Mouse (Mus musculus): ENCODE data around the gene Tbxa2r. TPM values are rescaled to one million over a fixed set of nuclear protein-coding genes. Genes with fewer than 3 reads are reported as not detected.
A peak's percentile ranks its signal among the peaks of the same experiment; 100 is the strongest.

Gene Tbxa2r
- polyA plus RNA-seq, 1 experiment from 2014 or later, result 4.4 TPM

GRCm38 (mm10) chr10:81301321-81301720 is 27.2 kb upstream of the Tbxa2r start:
- 85% methylated on average over 9 of the region's 9 CpGs for WGBS
- no peaks in the 10 kb centered on the region for H3K27me3 ChIP-seq
- ATAC-seq (ENCODE audit: low FRiP score, low read depth), result no peak
- no peaks in the 10 kb centered on the region for H3K9me3 ChIP-seq
- no peak overlapping the region for H3K4me3 ChIP-seq
- no peak overlapping the region for H3K4me2 ChIP-seq (replicated peaks)
- H3K9ac ChIP-seq (replicated peaks), result no peak overlapping the region
- peaks cover 8% of the 10 kb centered on the region for H3K36me3 ChIP-seq
- peaks cover 26% of the 10 kb centered on the region; the same call in 1 of the 2 replicates for H3K4me1 ChIP-seq
- no peak overlapping the region for H3K27ac ChIP-seq (replicated peaks)

- H3K27ac ChIP-seq (replicated peaks), result no peak overlapping the region; the same call in 1 of the 2 replicates
- no peak overlapping the region for H3K4me2 ChIP-seq (replicated peaks)
- H3K9ac ChIP-seq (replicated peaks), result no peak overlapping the region
- 74% methylated on average over 4 of the region's 4 CpGs for WGBS
- no peak for ATAC-seq (ENCODE audit: low FRiP score, low read depth)
- peaks cover 23% of the 10 kb centered on the region; the same call in 1 of the 2 replicates for H3K4me1 ChIP-seq
- no peak overlapping the region for H3K4me3 ChIP-seq
- H3K27me3 ChIP-seq, result no peaks in the 10 kb centered on the region
- H3K36me3 ChIP-seq, result peaks cover 17% of the 10 kb centered on the region
- no peaks in the 10 kb centered on the region for H3K9me3 ChIP-seq
These were observed 26.2 kb upstream of the Tbxa2r start for GRCm38 (mm10) chr10:81302288-81302687.

GRCm38 (mm10) chr10:81302781-81303218 is 25.7 kb upstream of the Tbxa2r start:
- peaks cover 22% of the 10 kb centered on the region for H3K36me3 ChIP-seq
- H3K9ac ChIP-seq (replicated peaks), result no peak overlapping the region
- H3K27me3 ChIP-seq, result no peaks in the 10 kb centered on the region
- WGBS, result 70% methylated on average over 14 of the region's 14 CpGs
- H3K4me3 ChIP-seq, result no peak overlapping the region
- H3K9me3 ChIP-seq, result no peaks in the 10 kb centered on the region
- H3K4me1 ChIP-seq, result peaks cover 23% of the 10 kb centered on the region; the same call in 1 of the 2 replicates
- no peak overlapping the region; the same call in 1 of the 2 replicates for H3K27ac ChIP-seq (replicated peaks)
- no peak overlapping the region for H3K4me2 ChIP-seq (replicated peaks)
- ATAC-seq (ENCODE audit: low FRiP score, low read depth), result no peak

DNA sequence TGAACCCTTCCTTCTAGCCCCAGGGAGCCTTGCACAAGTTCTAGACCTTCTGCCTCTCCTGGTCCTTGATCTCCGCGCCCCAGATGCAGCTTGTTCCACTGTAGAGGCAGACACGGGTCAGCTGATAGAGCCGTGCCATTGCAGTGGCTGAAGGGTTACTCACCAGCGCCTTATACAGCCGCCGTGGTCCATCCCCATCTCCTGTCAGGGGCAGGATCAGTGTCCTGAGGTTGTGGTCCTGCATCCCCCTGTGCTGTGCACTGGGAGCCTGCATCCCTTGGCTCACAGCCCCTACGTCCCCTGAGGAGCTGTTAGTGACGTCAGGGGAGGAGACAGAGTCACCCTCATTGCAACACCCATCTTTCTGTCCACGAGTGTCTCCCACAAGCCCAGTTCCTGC is 25.3 kb upstream of the Tbxa2r start:
- H3K4me1 ChIP-seq, result peaks cover 23% of the 10 kb centered on the region; the same call in 1 of the 2 replicates
- peaks cover 27% of the 10 kb centered on the region for H3K36me3 ChIP-seq
- 0 out of 2 replicates have a peak overlapping the region, but pooled peaks have one; percentile 3 for H3K27ac ChIP-seq (replicated peaks)
- WGBS, result 80% methylated on average over 10 of the region's 10 CpGs
- ATAC-seq (ENCODE audit: low FRiP score, low read depth), result no peak
- no peak overlapping the region for H3K9ac ChIP-seq (replicated peaks)
- H3K4me3 ChIP-seq, result no peak overlapping the region
- no peaks in the 10 kb centered on the region for H3K9me3 ChIP-seq
- H3K4me2 ChIP-seq (replicated peaks), result no peak overlapping the region
- H3K27me3 ChIP-seq, result no peaks in the 10 kb centered on the region

GRCm38 (mm10) chr10:81303761-81304160 is 24.8 kb upstream of the Tbxa2r start:
- WGBS, result 83% methylated on average over 7 of the region's 7 CpGs
- peaks cover 23% of the 10 kb centered on the region; the same call in 1 of the 2 replicates for H3K4me1 ChIP-seq
- H3K9me3 ChIP-seq, result no peaks in the 10 kb centered on the region
- no peak for ATAC-seq (ENCODE audit: low FRiP score, low read depth)
- no peak overlapping the region for H3K4me2 ChIP-seq (replicated peaks)
- no peak overlapping the region for H3K9ac ChIP-seq (replicated peaks)
- peaks cover 32% of the 10 kb centered on the region for H3K36me3 ChIP-seq
- H3K4me3 ChIP-seq, result no peak overlapping the region
- H3K27ac ChIP-seq (replicated peaks), result no peak overlapping the region
- no peaks in the 10 kb centered on the region for H3K27me3 ChIP-seq

- Histone ChIP-seq H3K9ac (replicated peaks) (no peak overlapping the region), H3K4me3 (no peak overlapping the region), H3K27ac (replicated peaks) (no peak overlapping the region), H3K9me3 (no peaks in the 10 kb centered on the region), H3K36me3 (peaks cover 42% of the 10 kb centered on the region), H3K27me3 (no peaks in the 10 kb centered on the region), H3K4me1 (peaks cover 23% of the 10 kb centered on the region; the same call in 1 of the 2 replicates), H3K4me2 (replicated peaks) (no peak overlapping the region)
- WGBS, result 14% methylated on average over 5 of the region's 9 CpGs
- ATAC-seq (ENCODE audit: low FRiP score, low read depth), result no peak
These were observed 23.8 kb upstream of the Tbxa2r start for GRCm38 (mm10) chr10:81304597-81305238.

GRCm38 (mm10) chr10:81305663-81306062 is 22.9 kb upstream of the Tbxa2r start:
- ATAC-seq (ENCODE audit: low FRiP score, low read depth), result 0 out of 2 replicates have a peak, but pooled peaks have one; percentile 24
- Histone ChIP-seq H3K9me3 (no peaks in the 10 kb centered on the region), H3K4me1 (peaks cover 23% of the 10 kb centered on the region; the same call in 1 of the 2 replicates), H3K27ac (replicated peaks) (no peak overlapping the region), H3K36me3 (peaks cover 51% of the 10 kb centered on the region), H3K4me2 (replicated peaks) (no peak overlapping the region), H3K4me3 (no peak overlapping the region), H3K27me3 (no peaks in the 10 kb centered on the region), H3K9ac (replicated peaks) (no peak overlapping the region)
- WGBS, result 92% methylated on average over 14 of the region's 14 CpGs

DNA sequence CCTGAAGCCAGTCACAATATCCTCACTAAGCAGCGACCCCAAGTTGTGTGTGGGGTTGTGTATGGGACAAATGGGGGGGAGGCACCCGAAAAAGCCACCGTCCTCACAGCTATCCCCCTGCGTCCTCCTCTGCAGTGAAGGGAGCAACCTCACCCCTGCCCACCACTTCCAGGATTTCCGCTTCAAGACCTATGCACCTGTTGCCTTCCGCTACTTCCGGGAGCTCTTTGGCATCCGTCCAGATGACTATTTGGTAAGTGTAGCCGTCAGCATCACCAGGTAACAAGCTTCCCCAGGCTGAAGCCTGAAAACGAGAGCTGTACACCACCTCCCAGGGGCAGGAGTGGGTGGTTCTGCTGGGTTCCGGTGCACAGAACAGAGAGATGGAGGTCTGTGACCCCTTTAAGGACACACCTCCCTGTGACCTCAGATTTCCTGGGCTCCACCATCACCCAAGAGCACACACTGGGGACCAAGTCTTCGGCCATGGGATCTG is 22.3 kb upstream of the Tbxa2r start:
- peaks cover 20% of the 10 kb centered on the region; the same call in 1 of the 2 replicates for H3K4me1 ChIP-seq
- H3K36me3 ChIP-seq, result peaks cover 57% of the 10 kb centered on the region
- no peak for ATAC-seq (ENCODE audit: low FRiP score, low read depth)
- no peak overlapping the region for H3K4me3 ChIP-seq
- 98% methylated on average over 12 of the region's 12 CpGs for WGBS
- H3K9ac ChIP-seq (replicated peaks), result no peak overlapping the region
- no peaks in the 10 kb centered on the region for H3K9me3 ChIP-seq
- H3K4me2 ChIP-seq (replicated peaks), result no peak overlapping the region
- H3K27me3 ChIP-seq, result no peaks in the 10 kb centered on the region
- H3K27ac ChIP-seq (replicated peaks), result no peak overlapping the region

- H3K4me3 ChIP-seq, result no peak overlapping the region
- no peak overlapping the region for H3K9ac ChIP-seq (replicated peaks)
- peaks cover 17% of the 10 kb centered on the region; the same call in 1 of the 2 replicates for H3K4me1 ChIP-seq
- H3K27ac ChIP-seq (replicated peaks), result no peak overlapping the region
- H3K9me3 ChIP-seq, result no peaks in the 10 kb centered on the region
- 94% methylated on average over 21 of the region's 21 CpGs for WGBS
- no peak for ATAC-seq (ENCODE audit: low FRiP score, low read depth)
- H3K36me3 ChIP-seq, result peaks cover 65% of the 10 kb centered on the region
- no peaks in the 10 kb centered on the region for H3K27me3 ChIP-seq
- no peak overlapping the region for H3K4me2 ChIP-seq (replicated peaks)
These were observed 21.5 kb upstream of the Tbxa2r start for GRCm38 (mm10) chr10:81306837-81307682.

DNA sequence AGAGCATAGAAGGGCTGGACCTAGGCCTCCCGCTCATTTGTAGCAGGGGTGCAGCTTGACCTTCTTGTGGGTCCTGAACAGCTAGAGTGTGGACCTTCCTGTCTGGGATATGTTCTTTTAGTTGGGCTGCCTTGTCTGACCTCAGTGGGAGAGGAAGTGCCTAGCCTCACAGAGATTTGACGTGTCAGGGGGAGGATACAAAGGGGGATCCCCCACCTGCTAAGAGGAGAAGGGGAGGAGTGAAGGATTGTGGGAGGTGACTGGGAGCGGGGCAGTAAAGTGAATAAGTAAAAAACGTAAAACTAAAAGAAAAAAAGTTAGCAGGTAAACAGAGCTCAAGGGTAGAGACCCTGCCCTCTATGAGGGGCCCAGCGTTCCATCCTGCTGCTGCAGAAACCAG is 19.0 kb upstream of the Tbxa2r start:
- H3K4me1 ChIP-seq, result 0 out of 2 replicates have a peak, but pooled peaks cover 2% of the 10 kb centered on the region
- H3K27ac ChIP-seq (replicated peaks), result no peak overlapping the region
- no peak overlapping the region for H3K4me3 ChIP-seq
- no peak overlapping the region for H3K4me2 ChIP-seq (replicated peaks)
- WGBS, result 92% methylated on average over 5 of the region's 5 CpGs
- ATAC-seq (ENCODE audit: low FRiP score, low read depth), result no peak
- no peaks in the 10 kb centered on the region for H3K27me3 ChIP-seq
- no peak overlapping the region for H3K9ac ChIP-seq (replicated peaks)
- peaks cover 90% of the 10 kb centered on the region for H3K36me3 ChIP-seq
- H3K9me3 ChIP-seq, result no peaks in the 10 kb centered on the region

DNA sequence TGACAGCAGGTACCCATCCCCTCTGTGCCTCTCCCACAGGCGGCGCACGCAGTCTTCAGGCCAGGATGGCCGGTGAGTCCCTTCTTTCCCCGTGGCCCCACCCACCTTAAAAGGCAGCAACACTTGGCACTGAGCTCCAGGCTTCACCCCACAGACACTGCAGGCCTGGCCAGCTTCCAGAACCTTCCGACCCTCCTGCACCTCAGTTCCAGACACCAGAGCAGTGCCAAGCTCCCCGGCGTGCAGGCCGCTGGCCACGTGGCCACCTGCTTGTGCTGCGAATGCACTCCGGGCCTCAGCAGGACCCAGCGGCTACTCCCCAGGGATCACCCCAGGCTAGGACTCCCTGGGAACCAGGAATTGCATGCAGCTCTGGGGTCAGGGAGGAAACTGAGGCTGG is 14.9 kb upstream of the Tbxa2r start:
- no peak for ATAC-seq (ENCODE audit: low FRiP score, low read depth)
- 96% methylated on average over 13 of the region's 13 CpGs for WGBS

GRCm38 (mm10) chr10:81314201-81314600 is 14.3 kb upstream of the Tbxa2r start:
- Histone ChIP-seq H3K4me1 (peaks cover 18% of the 10 kb centered on the region), H3K36me3 (peaks cover 94% of the 10 kb centered on the region), H3K4me2 (replicated peaks) (no peak overlapping the region), H3K27me3 (peaks cover 11% of the 10 kb centered on the region), H3K27ac (replicated peaks) (no peak overlapping the region), H3K9ac (replicated peaks) (no peak overlapping the region), H3K9me3 (no peaks in the 10 kb centered on the region), H3K4me3 (no peak overlapping the region)
- whole genome bisulfite sequencing, result 81% methylated on average over 7 of the region's 7 CpGs
- ATAC-seq (ENCODE audit: low FRiP score, low read depth), result no peak

More for the DNA sequence above, 14.9 kb upstream of the Tbxa2r start:
- peaks cover 98% of the 10 kb centered on the region for H3K36me3 ChIP-seq
- H3K4me3 ChIP-seq, result no peak overlapping the region
- no peaks in the 10 kb centered on the region for H3K9me3 ChIP-seq
- H3K9ac ChIP-seq (replicated peaks), result no peak overlapping the region
- peaks cover 12% of the 10 kb centered on the region for H3K4me1 ChIP-seq
- no peak overlapping the region for H3K27ac ChIP-seq (replicated peaks)
- peaks cover 11% of the 10 kb centered on the region for H3K27me3 ChIP-seq
- no peak overlapping the region for H3K4me2 ChIP-seq (replicated peaks)
